Mouse (Mus musculus): Measurements from ENCODE around the gene Cel.

GRCm38 (mm10) chr2:28524406-28524805 lies 38.8 kb downstream of the Cel start:
- TF ChIP-seq CTCF (IDR thresholded peaks at IDR 0.05; ENCODE audit: low read depth) (no peak), EP300 (IDR thresholded peaks at IDR 0.05; ENCODE audit: low read depth) (no peak)

Measured in liver, embryonic 14.5 days (tissue).